Mouse (Mus musculus) adrenal gland, postnatal 10 days (tissue): ENCODE results near the gene Gja6. TPM values are rescaled to one million over a fixed set of nuclear protein-coding genes. Genes with fewer than 3 reads are reported as not detected.

Experiments used
- DNase-seq: peaks from one replicate; pipeline ENCODE4 v3.0.0; 2021; ENCODE audit warnings: mixed read lengths
- long read RNA-seq, 2 experiments: library from polyadenylated mRNA; stranded (forward); transcript quantifications; one replicate each; pipeline ENCODE4 v2.0.0; 2021
- total RNA-seq, 2 experiments: library from RNA; stranded (reverse); gene quantifications; 2 replicates each; pipeline ENCODE4 v1.2.3; 2021

Gja6 gene
- total RNA-seq = under 1 TPM; 0.24 to 0.33 TPM
- long read RNA-seq, experiment 1 = 0 reads
- long read RNA-seq, experiment 2 = 0 reads

- DNase-seq = no peak
These were observed at the start of gene Gja6 for GRCm38 (mm10) chrX:160906952-160907351. Gene Gja6, minus strand, starts transcription at chrX:160907052.

GRCm38 (mm10) chrX:160949583-160949982 lies 42.7 kb upstream of the Gja6 start:
- DNase-seq = no peak

GRCm38 (mm10) chrX:160944722-160945121 lies 37.9 kb upstream of the Gja6 start:
- DNase-seq = no peak

- peak; percentile 29 for DNase-seq
These were observed 28.7 kb upstream of the Gja6 start for GRCm38 (mm10) chrX:160935541-160935940.

- DNase-seq = no peak
These were observed 23.8 kb upstream of the Gja6 start for GRCm38 (mm10) chrX:160930656-160931055.

GRCm38 (mm10) chrX:160928870-160929269 lies 22.0 kb upstream of the Gja6 start:
- DNase-seq = no peak

- DNase-seq = no peak
These were observed 12.3 kb upstream of the Gja6 start for GRCm38 (mm10) chrX:160919022-160919637.

- no peak for DNase-seq
These were observed 375 bp downstream of the Gja6 start for GRCm38 (mm10) chrX:160906477-160906876.

GRCm38 (mm10) chrX:160905913-160906312 lies 939 bp downstream of the Gja6 start:
- no peak for DNase-seq

- DNase-seq = no peak
These were observed 1.7 kb downstream of the Gja6 start for GRCm38 (mm10) chrX:160905041-160905678.

- DNase-seq = no peak
These were observed 5.7 kb downstream of the Gja6 start for GRCm38 (mm10) chrX:160901118-160901517.

- no peak for DNase-seq
These were observed 14.8 kb downstream of the Gja6 start for GRCm38 (mm10) chrX:160892077-160892476.

- DNase-seq = no peak
These were observed 20.6 kb downstream of the Gja6 start for GRCm38 (mm10) chrX:160886301-160886700.

- no peak for DNase-seq
These were observed 40.3 kb downstream of the Gja6 start for GRCm38 (mm10) chrX:160866576-160866975.

- no peak for DNase-seq
These were observed 41.8 kb downstream of the Gja6 start for GRCm38 (mm10) chrX:160865022-160865421.

- DNase-seq = no peak
These were observed 43.0 kb downstream of the Gja6 start for GRCm38 (mm10) chrX:160863689-160864383.

Other genes with a start within 250 kb of the Gja6 start
- gene Ppef1, start 171.3 kb downstream of the Gja6 start, total RNA-seq = not detected
- under 1 TPM in 1 of 2 experiments, not detected in 1; 0.03 TPM for gene Rs1, start 139.0 kb downstream of the Gja6 start, total RNA-seq
- gene Cdkl5, start 87.7 kb upstream of the Gja6 start, total RNA-seq = 10 to 100 TPM; 10.0 to 10.9 TPM
- 1 to 10 TPM; 1.8 to 2.1 TPM for gene Scml2, start 210.1 kb upstream of the Gja6 start, total RNA-seq